Mouse (Mus musculus): ENCODE measurements at regions not wholly inside any gene's neighbourhood (a gene's known extent, or its start where the extent isn't known, plus 50 kb on each side); places are given as distances from the start of the nearest gene placed in this dataset.

DNA sequence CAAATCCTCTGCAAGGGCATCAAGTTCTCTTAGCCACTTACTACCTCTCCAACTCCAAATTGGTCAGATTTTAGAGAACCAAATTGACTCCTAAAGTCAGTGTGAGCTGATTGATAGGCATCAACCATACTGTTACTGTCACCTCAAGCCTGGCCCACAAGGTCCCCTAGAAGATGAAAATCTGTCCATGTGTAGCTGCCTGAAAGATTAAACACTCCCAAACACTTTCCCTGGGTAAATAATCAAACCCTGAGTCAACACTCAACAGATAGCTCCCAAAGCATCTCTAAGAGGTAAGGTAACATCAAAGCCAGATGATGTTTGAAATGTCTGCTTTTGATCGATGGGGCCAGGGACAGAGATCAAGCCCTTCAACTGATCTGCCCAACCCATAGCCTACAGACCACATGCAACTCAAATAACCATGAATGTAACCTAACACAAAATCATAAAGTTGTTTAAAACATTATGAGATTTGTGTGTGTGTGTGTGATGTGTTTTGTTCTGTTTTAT, 147.7 kb downstream of the Pfkfb3 start:
- H3K79me2 ChIP-seq (replicated peaks; ENCODE audit: control insufficient read depth, extremely low read depth, insufficient read depth, poor library complexity, severe bottlenecking): no peaks in the 10 kb centered on the region
- H3K4me1 ChIP-seq (ENCODE audit: control insufficient read depth in 1 of 2, insufficient read depth in 2 of 2): peaks cover 10 to 27% of the 10 kb centered on the region in 2 experiments
- H3K4me3 ChIP-seq (replicated peaks in 1 of 3; ENCODE audit: low read depth in 2 of 3, low read length in 2 of 3, poor library complexity in 1 of 3): no peak overlapping the region
- H3K27ac ChIP-seq (ENCODE audit: insufficient read depth, low read depth): no peak overlapping the region
- H3K36me3 ChIP-seq (replicated peaks in 1 of 2; ENCODE audit: control insufficient read depth in 1 of 2, insufficient read depth in 1 of 2, low read length in 1 of 2): no peaks in the 10 kb centered on the region
- no peak overlapping the region for H3K9ac ChIP-seq (ENCODE audit: insufficient read depth, low read depth)
- no peaks in the 10 kb centered on the region for H3K9me3 ChIP-seq (replicated peaks; ENCODE audit: low read length)
- in situ Hi-C loops (cut with MboI; ENCODE audit: low pct_ligation_motif_present, low pct_unique_long_range_greater_than_20kb, low sequenced_read_pairs): no loop called here
- H3K4me2 ChIP-seq (ENCODE audit: insufficient read depth, low read depth, poor library complexity, severe bottlenecking): no peak overlapping the region
- dilution Hi-C loops (cut with MboI; ENCODE audit: extremely low pct_ligation_motif_present, extremely low pct_unique_long_range_greater_than_20kb, low sequenced_read_pairs): no loop called here
- DNase-seq (ENCODE audit: extremely low read depth): no peak
- no peaks in the 10 kb centered on the region for H3K27me3 ChIP-seq (replicated peaks)
- TF ChIP-seq CHD2 (IDR thresholded peaks at IDR 0.05; ENCODE audit: low read length) (no peak), E2F4 (IDR thresholded peaks at IDR 0.05; ENCODE audit: insufficient replicate concordance, low read depth, low read length) (no peak), MAFK (IDR thresholded peaks at IDR 0.05; ENCODE audit: insufficient replicate concordance, low read length) (no peak), ELF1 (IDR thresholded peaks at IDR 0.05; ENCODE audit: low read depth, low read length) (no peak), MXI1 (IDR thresholded peaks at IDR 0.05; ENCODE audit: low read depth, low read length) (no peak), MYC (IDR thresholded peaks at IDR 0.05; ENCODE audit: low read depth, low read length) (no peak), HCFC1 (IDR thresholded peaks at IDR 0.05; ENCODE audit: low read depth, low read length) (no peak), SIN3A (IDR thresholded peaks at IDR 0.05; ENCODE audit: low read length) (no peak), ZKSCAN1 (IDR thresholded peaks at IDR 0.05; ENCODE audit: borderline replicate concordance, low read depth, low read length) (no peak), POLR2AphosphoS2 (IDR thresholded peaks at IDR 0.05; ENCODE audit: low read depth, low read length) (no peak), TCF12 (IDR thresholded peaks at IDR 0.05; ENCODE audit: low read depth, low read length) (no peak), BHLHE40 (IDR thresholded peaks at IDR 0.05; ENCODE audit: low read depth, low read length) (no peak), JUND (conservative IDR thresholded peaks at IDR 0.05; ENCODE audit: low read depth, low read length) (no peak), ZMIZ1 (IDR thresholded peaks at IDR 0.05; ENCODE audit: low read depth, low read length) (no peak)

DNA sequence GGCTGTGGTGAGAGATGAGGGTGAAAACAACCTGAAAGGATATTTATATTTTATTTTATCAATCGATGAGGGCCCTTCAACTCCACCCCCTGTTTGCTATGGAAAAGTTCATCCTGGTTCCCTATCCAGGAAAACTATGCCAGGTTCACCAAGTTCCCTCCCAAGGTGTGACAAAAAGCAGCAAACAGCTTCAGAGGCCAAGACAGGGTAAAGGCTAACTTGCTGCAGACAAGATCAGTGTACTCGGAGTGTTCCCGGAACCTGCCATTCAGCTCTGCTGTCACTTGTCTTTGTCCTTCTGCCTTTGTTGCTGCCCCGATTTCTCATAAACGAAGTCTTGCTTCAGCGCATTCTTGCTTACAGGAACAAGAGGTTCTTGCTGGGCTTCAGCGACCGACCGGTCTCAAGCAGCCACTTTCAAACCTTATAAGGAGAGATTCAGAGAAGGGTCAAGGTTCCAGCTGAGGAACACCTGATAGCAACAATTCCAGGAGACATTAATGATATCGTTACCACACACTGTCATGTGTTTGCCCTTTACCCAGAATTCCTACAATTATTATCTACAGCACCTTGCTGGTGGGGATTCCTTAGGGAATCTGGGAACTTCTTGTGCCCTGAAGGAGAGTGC, 151.5 kb downstream of the Pfkfb3 start:
- dilution Hi-C loops (cut with MboI; ENCODE audit: extremely low pct_ligation_motif_present, extremely low pct_unique_long_range_greater_than_20kb, low sequenced_read_pairs) (no loop called here), in situ Hi-C loops (cut with MboI; ENCODE audit: low pct_ligation_motif_present, low pct_unique_long_range_greater_than_20kb, low sequenced_read_pairs) (no loop called here)
- H3K9ac ChIP-seq (ENCODE audit: insufficient read depth, low read depth): no peak overlapping the region
- no peak overlapping the region for H3K27ac ChIP-seq (ENCODE audit: insufficient read depth, low read depth)
- H3K79me2 ChIP-seq (replicated peaks; ENCODE audit: control insufficient read depth, extremely low read depth, insufficient read depth, poor library complexity, severe bottlenecking): no peaks in the 10 kb centered on the region
- TF ChIP-seq ZKSCAN1 (IDR thresholded peaks at IDR 0.05; ENCODE audit: borderline replicate concordance, low read depth, low read length) (no peak), MAZ (IDR thresholded peaks at IDR 0.05; ENCODE audit: low read depth, low read length) (no peak), MAX (IDR thresholded peaks at IDR 0.05; ENCODE audit: low read length) (no peak), POLR2A (IDR thresholded peaks at IDR 0.05; ENCODE audit: low read depth, low read length) (no peak), RAD21 (IDR thresholded peaks at IDR 0.05; ENCODE audit: low read depth, low read length) (no peak), ELF1 (IDR thresholded peaks at IDR 0.05; ENCODE audit: low read depth, low read length) (no peak)
- no peak for DNase-seq (ENCODE audit: extremely low read depth)
- H3K36me3 ChIP-seq (replicated peaks in 1 of 2; ENCODE audit: control insufficient read depth in 1 of 2, insufficient read depth in 1 of 2, low read length in 1 of 2): no peaks in the 10 kb centered on the region
- no peak overlapping the region for H3K4me2 ChIP-seq (ENCODE audit: insufficient read depth, low read depth, poor library complexity, severe bottlenecking)
- no peaks in the 10 kb centered on the region for H3K9me3 ChIP-seq (replicated peaks; ENCODE audit: low read length)
- peaks cover 0 to 8% of the 10 kb centered on the region in 2 experiments; a peak in 1 of 4 replicates for H3K4me1 ChIP-seq (ENCODE audit: control insufficient read depth in 1 of 2, insufficient read depth in 2 of 2)
- no peaks in the 10 kb centered on the region for H3K27me3 ChIP-seq (replicated peaks)
- H3K4me3 ChIP-seq (replicated peaks in 1 of 3; ENCODE audit: low read depth in 2 of 3, low read length in 2 of 3, poor library complexity in 1 of 3): no peak overlapping the region

Measured in CH12.LX (cell line).